Mouse (Mus musculus): ENCODE data around the gene Fgl2.

DNA sequence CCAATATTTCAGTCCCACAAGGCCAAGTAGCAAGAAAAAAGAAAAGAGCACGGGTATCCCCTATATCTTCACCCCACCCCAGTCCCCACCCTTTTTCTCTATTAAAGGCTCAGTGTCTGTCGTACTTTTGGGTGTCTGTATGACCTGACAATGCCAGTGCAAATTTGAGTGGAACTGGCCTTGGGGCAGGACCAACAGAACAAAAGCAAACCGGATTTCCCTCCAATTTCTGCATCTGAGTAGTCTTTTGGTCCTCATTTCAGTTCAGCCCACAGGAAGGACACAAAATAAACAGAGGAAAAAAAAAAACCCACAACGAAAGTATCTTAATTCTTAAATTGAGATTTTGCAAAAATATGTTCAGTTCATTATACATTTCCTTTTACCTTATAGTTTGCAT is 46.2 kb downstream of the Fgl2 start:
- TF ChIP-seq MAX (IDR thresholded peaks at IDR 0.05), result no peak
- TF ChIP-seq FOSL1 (IDR thresholded peaks at IDR 0.05; ENCODE audit: insufficient read depth, low read length, poor library complexity, severe bottlenecking), result no peak
- no peak for TF ChIP-seq CTCF (IDR thresholded peaks at IDR 0.05; ENCODE audit: control insufficient read depth, insufficient read depth, insufficient read length)
- no peak for TF ChIP-seq CEBPB (IDR thresholded peaks at IDR 0.05; ENCODE audit: low read depth)
- TF ChIP-seq MYOG (IDR thresholded peaks at IDR 0.05; ENCODE audit: control insufficient read depth, extremely low read depth, insufficient read length), result no peak
- no peak for TF ChIP-seq MYOD1 (IDR thresholded peaks at IDR 0.05; ENCODE audit: control insufficient read depth, insufficient read length, low read depth)
- no peak for TF ChIP-seq USF1 (IDR thresholded peaks at IDR 0.05; ENCODE audit: low read depth)
